Mouse (Mus musculus) urinary bladder, adult 2 months (tissue): ENCODE measurements at regions not wholly inside any gene's neighbourhood (a gene's known extent, or its start where the extent isn't known, plus 50 kb on each side); places are given as distances from the start of the nearest gene placed in this dataset.

Experiments used
- DNase-seq: peaks from one replicate; pipeline ENCODE4 v3.0.0; 2022; ENCODE audit warnings: low spot score

GRCm38 (mm10) chr3:149358570-149359193 lies 368.3 kb upstream of the Adgrl2 start:
- no peak for DNase-seq

GRCm38 (mm10) chr3:149357903-149358569 lies 367.7 kb upstream of the Adgrl2 start:
- DNase-seq, result no peak

DNA sequence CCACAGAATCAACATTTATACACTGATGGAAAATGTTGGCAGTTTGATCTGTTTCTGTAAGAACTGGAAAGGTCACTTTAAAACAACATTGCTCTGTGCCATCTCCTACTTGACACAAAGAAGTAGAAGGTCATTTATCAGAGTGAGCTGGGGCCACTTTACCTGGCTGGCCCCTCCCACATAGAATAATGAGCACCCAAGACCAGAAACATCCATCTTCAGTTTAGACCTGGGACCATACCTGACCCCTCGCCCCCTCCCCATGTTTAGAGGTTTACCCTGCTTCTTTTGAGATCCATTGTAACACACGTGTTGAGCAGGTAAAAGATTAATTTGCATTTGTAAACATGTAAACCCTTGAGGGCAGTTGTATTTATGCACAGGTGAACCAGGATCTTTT lies 366.8 kb upstream of the Adgrl2 start:
- DNase-seq, result no peak

DNA sequence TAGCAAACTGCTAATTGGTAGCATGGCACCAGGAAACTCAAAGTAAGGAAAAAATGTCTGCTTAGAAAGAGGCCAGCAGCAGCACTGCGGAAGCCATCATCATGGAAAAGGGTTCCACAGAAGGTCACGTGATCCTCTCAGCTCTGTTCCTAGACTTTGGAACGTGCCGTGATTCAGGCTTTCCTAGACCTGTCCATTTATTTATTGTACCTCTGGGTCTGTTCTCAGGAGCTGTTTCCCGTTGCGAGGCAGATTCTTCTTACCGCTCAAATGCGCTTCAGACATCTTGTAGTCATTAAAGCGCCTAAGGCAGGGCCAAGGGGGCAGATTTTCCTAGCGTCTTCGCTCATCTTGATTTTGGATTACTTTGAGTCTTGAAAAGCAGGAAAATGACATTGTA lies 365.0 kb upstream of the Adgrl2 start:
- no peak for DNase-seq

- DNase-seq, result no peak
Measured at GRCm38 (mm10) chr3:149353958-149354357, 363.6 kb upstream of the Adgrl2 start.

- no peak for DNase-seq
Measured at GRCm38 (mm10) chr3:149352546-149352945, 362.2 kb upstream of the Adgrl2 start.

DNA sequence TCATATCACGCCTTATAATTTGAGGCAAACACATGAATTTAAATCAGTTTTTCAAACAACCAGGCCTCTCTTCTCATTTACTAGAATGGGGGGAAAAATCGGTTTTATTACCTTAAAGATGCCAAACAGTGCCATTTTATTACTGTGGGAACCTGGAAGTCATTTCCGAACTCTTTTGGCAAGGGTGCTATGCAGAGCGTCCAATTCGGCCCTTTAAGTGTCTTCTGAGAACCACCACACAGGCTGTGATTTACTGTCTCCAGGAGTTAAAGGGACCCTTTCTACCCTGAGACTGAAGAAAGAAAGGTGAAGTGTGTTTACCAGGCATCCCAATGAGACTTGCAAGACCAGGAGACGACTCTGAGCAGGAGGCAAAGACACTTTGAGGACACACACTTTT lies 359.4 kb upstream of the Adgrl2 start:
- DNase-seq, result no peak

DNA sequence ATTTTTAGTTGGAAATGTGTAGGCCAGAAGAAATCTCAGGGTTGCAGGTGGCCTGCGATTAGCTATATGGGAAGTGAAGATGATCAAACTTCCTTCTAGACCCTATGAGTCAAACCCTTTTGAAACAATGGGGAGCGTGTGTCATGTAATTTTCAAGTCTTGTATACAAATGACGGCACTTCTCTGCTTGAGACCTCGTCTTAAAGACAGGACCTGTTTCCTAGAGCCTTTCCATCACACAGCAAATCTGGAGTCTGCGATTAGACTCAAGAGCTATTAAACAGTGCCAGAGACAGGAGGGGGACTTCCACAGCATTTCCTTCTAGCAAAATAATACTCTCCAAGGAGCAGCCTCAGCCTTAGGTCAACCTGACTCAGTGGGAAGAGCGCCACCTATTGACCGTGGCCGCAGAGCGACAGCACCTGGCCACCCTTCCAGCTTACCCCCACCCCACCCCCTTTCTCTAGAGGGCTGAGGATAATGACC lies 358.9 kb upstream of the Adgrl2 start:
- DNase-seq, result peak; percentile 34

DNA sequence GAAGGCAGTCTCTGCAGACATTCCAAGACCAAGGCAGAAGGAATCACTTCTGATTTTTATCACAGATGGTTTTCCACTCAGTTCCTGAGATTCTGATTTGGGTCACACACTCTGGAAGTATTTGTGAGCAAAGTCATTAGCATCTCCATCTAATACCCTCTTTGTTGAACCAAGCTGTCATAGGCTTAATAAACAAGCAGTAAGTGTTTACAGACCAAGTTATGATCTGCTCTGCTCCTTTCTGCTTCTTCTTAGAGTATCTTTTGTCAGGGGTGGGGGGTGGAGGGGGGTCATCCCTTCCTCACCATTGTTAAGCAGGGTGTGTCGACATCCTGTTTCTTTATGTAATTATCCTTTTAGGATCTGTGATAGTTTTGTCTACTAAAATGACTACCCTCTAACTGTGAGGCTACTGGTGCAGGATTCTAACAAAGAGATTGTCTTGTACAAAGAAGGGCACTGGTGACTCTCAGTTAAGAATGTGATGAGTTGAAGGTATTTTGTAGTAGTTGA lies 358.2 kb upstream of the Adgrl2 start:
- no peak for DNase-seq

GRCm38 (mm10) chr3:149347241-149347992 lies 357.1 kb upstream of the Adgrl2 start:
- DNase-seq, result no peak

DNA sequence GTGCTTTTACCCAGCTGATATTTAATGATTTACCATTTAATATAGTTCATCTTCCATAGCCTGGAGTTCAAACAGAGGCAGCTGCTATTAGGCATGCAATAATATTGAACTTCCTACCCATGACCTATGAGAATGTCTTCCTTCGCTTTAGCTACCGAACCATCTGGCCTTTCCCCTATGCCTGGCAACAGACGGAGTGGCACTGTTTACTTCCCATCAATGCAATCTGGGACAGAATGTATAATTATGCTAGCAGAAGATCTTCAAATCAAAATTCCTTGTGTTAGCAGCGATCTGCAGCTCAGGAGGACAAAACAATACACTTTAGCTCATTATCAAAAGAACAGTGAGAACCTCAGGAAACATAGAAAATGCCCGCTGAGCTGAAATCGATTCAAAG lies 352.2 kb upstream of the Adgrl2 start:
- DNase-seq, result no peak

DNA sequence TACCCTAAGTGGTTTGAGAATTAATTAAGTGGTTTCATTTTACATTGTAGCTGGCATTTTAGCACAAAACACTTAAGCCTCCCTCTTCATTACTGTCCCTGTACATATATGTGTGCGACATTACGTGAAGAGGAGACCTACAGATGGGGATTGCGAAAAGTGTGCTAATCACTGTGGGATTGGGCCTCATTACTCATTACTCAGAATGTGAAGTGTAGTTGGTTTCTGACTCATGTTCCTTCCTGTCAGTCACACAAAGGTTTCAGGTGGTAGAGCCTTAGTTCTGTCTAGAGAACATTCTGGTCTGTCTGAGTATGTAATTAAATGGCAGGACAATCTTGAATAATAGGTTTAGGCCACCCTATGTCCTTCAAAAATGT lies 349.0 kb upstream of the Adgrl2 start:
- no peak for DNase-seq

GRCm38 (mm10) chr3:149338684-149339373 lies 348.5 kb upstream of the Adgrl2 start:
- no peak for DNase-seq

DNA sequence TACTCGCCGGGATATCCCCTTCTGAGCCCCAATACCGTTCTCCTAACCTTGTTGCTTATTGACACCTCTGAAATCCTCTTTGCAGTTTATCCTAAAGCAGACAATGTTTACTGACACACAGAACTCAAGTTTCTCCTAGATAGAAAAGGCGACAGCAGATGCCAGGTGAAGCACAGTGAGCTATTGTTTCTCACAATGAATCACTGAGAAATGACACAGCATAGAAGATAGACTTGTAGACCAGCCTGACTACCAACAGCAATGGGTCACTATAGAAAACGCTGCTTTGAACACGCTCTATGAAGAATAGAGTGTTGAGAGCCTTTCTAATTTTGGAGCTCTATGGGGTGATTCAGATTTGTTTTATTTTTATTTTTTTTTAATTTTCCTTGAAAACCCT lies 344.9 kb upstream of the Adgrl2 start:
- DNase-seq, result no peak

DNA sequence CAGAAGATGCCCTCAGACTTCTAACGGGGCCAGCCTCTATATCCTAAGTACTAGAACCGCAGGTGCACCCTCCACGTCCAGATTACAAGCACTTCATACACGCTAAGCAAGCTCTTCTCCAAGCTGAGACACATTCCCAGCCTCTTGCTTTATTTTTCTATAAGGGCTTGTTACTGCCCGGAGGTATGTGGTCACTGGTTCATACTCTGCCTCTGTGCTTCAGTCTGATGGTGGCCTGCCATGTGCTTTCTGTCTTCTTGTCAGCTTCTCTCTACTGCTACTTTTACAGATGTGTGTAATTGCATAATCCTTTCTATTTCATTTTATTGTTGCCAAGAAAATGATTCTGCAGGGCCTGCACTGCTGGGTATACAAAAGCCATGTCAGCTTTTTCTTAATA lies 343.3 kb upstream of the Adgrl2 start:
- no peak for DNase-seq

DNA sequence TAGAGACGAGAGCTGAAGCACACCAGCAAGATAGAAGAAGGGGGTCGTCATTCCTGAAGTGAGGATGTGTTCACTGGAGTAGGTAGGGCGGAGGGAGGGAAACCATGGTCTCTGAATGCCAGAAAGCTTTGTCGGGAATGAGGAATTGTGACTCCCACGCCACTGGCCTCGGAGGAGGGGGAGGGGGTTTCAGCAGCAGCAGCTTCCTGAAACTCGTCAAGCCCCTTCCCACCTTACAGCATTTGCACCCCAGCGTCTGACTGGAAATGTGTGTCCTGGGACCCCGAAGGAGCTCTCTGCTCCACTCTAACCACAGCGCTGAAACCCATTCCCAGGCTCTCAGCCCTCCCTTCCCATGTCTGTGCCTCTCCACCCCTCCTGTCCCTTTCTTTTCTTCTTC lies 342.8 kb upstream of the Adgrl2 start:
- no peak for DNase-seq

DNA sequence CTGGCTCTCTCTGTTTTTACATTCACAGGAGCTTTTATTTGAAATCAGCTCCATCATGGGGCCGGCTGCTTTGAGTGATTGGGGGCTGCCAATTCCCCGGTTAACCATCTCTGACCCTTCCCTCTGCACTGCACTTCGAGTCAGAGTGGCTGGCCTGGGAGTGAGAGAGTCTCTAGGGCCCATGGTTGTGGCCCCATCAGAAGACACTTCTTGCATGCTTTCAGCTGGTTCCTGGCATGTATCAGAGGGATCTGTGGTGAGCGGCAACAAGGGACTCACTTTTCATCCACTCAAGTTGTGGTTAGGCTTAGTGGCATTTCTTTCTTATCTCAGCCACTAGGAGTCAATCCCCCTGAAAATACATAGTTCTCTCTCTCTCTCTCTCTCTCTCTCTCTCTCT lies 341.8 kb upstream of the Adgrl2 start:
- no peak for DNase-seq

GRCm38 (mm10) chr3:149331251-149331960 lies 341.1 kb upstream of the Adgrl2 start:
- DNase-seq, result no peak

DNA sequence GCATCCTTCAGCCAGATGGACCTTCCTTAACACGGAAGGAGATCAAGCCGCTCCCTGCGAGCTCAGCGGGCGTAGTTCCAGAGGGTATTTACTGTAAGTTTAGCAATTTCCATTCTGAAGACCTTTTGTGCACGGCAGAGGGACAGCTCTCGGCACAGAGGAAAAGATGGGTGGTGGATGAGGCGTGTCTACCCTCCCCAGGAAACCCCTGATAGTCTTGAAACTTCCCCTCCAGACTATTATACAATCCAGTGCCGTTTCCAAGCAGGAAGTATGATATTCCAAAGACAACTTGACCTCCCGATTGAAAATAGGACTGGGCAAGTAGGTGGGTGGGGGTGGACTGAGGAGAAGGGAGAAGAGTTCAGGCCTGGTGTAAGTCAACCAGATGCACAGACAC lies 340.4 kb upstream of the Adgrl2 start:
- DNase-seq, result no peak

DNA sequence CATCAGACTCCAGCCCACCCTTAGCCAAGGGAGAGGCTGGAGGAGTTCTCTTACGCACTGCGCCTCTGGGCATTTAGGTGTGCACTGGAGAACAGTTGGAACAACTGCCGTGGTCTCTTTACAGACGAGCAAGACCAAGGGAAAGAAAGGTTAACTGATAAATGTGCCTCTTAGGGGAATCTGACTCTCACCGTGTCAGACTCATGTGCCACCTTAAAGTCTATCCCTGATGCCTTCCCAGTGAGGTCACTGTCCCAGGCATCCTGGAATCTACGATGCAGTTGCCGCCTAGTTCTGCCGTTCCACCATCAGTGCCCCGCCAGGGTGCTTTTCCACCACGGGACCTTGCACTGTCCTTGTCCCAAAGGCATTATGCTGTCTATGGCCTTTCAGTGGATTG lies 339.7 kb upstream of the Adgrl2 start:
- no peak for DNase-seq

- no peak for DNase-seq
Measured at GRCm38 (mm10) chr3:149329615-149330014, 339.3 kb upstream of the Adgrl2 start.

DNA sequence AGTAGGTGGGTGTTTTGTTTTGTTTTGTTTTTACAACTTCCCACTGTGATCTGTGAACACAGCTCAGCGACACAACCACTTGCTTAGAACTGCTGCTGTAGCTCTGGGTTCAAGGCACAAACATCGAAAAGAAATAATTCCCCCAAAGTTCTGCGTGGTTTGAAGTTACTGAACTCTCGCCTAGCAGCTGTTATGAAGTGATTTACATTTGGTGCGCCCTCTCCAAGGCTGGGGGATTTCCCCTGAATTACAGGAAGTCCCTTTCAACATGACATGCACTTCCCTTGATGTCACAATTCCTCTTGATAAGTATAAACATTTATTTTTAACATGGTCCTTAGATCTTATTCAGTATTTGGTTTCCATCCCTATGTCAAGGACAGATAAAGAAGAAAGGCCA lies 336.3 kb upstream of the Adgrl2 start:
- no peak for DNase-seq
